Comparison of ENCODE assay signal across 9 mouse cellular contexts in genomic region chr7:141070058-141070862, GRCm38 (mm10). TPM values are rescaled to one million over a fixed set of nuclear protein-coding genes. Genes with fewer than 3 reads are reported as not detected.
A peak's percentile ranks its signal among the peaks of the same experiment; 100 is the strongest.
DNase-seq lines count a peak whose midpoint lies in the region; ATAC-seq and TF ChIP-seq lines count a peak whose summit lies in the region.
"Had no signal": no experiment of that assay in that cellular context is flagged by ENCODE, and none has a peak within 500 bp of the region (broad histone marks: within the 10 kb centered on the region; RNA-seq: fewer than 3 reads in every experiment).

No protein-coding gene starts in this region.

- WGBS in heart, embryonic 15.5 days: under 1% methylated on average over 51 of the region's 51 CpGs
- WGBS in liver, embryonic 15.5 days (ENCODE audit: insufficient replicate concordance): under 1% methylated on average over 51 of the region's 51 CpGs
- WGBS in neural tube, embryonic 11.5 days: under 1% methylated on average over 51 of the region's 51 CpGs
- 5% methylated on average over 51 of the region's 51 CpGs for WGBS in thymus, adult 2 months

- H3K4me2 ChIP-seq in heart, embryonic 15.5 days: peak overlapping the region; percentile 77
- H3K4me2 ChIP-seq in liver, embryonic 15.5 days: peak overlapping the region; percentile 64
- H3K4me2 ChIP-seq in neural tube, embryonic 11.5 days (ENCODE audit: low read depth): peak overlapping the region; percentile 63

- no peaks in the 10 kb centered on the region for H3K36me3 ChIP-seq in G1E (replicated peaks)
- no peaks in the 10 kb centered on the region for H3K36me3 ChIP-seq in heart, embryonic 15.5 days
- no peaks in the 10 kb centered on the region for H3K36me3 ChIP-seq in liver, embryonic 15.5 days (replicated peaks)
- peaks cover 7% of the 10 kb centered on the region; the same call in 1 of the 2 replicates for H3K36me3 ChIP-seq in neural tube, embryonic 11.5 days (ENCODE audit: control insufficient read depth, insufficient read depth, low read length)
- no peaks in the 10 kb centered on the region for H3K36me3 ChIP-seq in thymus, adult 2 months (ENCODE audit: control insufficient read depth, insufficient read depth, low read length)

- H3K4me1 ChIP-seq in G1E (ENCODE audit: insufficient read depth, low read depth, low read length): peaks cover 2% of the 10 kb centered on the region; the same call in 1 of the 2 replicates
- H3K4me1 ChIP-seq in heart, embryonic 15.5 days (replicated peaks): peaks cover 15% of the 10 kb centered on the region
- H3K4me1 ChIP-seq in liver, embryonic 15.5 days (replicated peaks): peaks cover 17% of the 10 kb centered on the region
- no peaks in the 10 kb centered on the region for H3K4me1 ChIP-seq in neural tube, embryonic 11.5 days (ENCODE audit: control insufficient read depth, insufficient read depth, low read length)
- H3K4me1 ChIP-seq in thymus, adult 2 months (replicated peaks; ENCODE audit: control insufficient read depth, insufficient read depth, low read length): peaks cover 29% of the 10 kb centered on the region

- no peak for TF ChIP-seq POLR2A in thymus, adult 2 months (IDR thresholded peaks at IDR 0.05; ENCODE audit: control insufficient read depth, extremely low read depth, insufficient read depth, low read length, poor library complexity)

- peaks cover 35% of the 10 kb centered on the region for H3K27me3 ChIP-seq in G1E (ENCODE audit: insufficient read depth, low read length)
- H3K27me3 ChIP-seq in heart, embryonic 15.5 days: peaks cover 67% of the 10 kb centered on the region
- H3K27me3 ChIP-seq in liver, embryonic 15.5 days: peaks cover 74% of the 10 kb centered on the region
- peaks cover 17% of the 10 kb centered on the region for H3K27me3 ChIP-seq in neural tube, embryonic 11.5 days (ENCODE audit: control insufficient read depth, insufficient read depth, low read length)
- H3K27me3 ChIP-seq in thymus, adult 2 months (ENCODE audit: control insufficient read depth, insufficient read depth, low read length): peaks cover 7% of the 10 kb centered on the region

- no peak for ATAC-seq in G1E (ENCODE audit: extremely low read depth, insufficient number of reproducible peaks, low FRiP score, poor library complexity, severe bottlenecking)
- ATAC-seq in erythroblast, adult 5-6 weeks (replicated peaks; ENCODE audit: low FRiP score, poor library complexity, severe bottlenecking): peak; percentile 50
- peak; percentile 5; the same call in 1 of the 2 replicates for ATAC-seq in heart, embryonic 15.5 days (replicated peaks; ENCODE audit: insufficient number of reproducible peaks, insufficient read depth, low FRiP score, low read depth)
- ATAC-seq in liver, embryonic 15.5 days (ENCODE audit: insufficient read depth): no peak
- ATAC-seq in neural tube, embryonic 11.5 days (ENCODE audit: insufficient read depth, low FRiP score, low TSS enrichment): peak; percentile 22

- H3K27ac ChIP-seq in heart, embryonic 15.5 days: no peak overlapping the region
- H3K27ac ChIP-seq in liver, embryonic 15.5 days (replicated peaks): no peak overlapping the region
- H3K27ac ChIP-seq in neural tube, embryonic 11.5 days (ENCODE audit: low read depth, low read length): 0 out of 2 replicates have a peak overlapping the region, but pooled peaks have one; percentile 6
- H3K27ac ChIP-seq in thymus, adult 2 months (ENCODE audit: control insufficient read depth, insufficient read depth, low read length): no peak overlapping the region

- no peak overlapping the region for H3K4me3 ChIP-seq in G1E (ENCODE audit: low read depth, low read length)
- H3K4me3 ChIP-seq in heart, embryonic 15.5 days: peak overlapping the region; percentile 44
- H3K4me3 ChIP-seq in liver, embryonic 15.5 days (replicated peaks): peak overlapping the region; percentile 40
- H3K4me3 ChIP-seq in neural tube, embryonic 11.5 days (ENCODE audit: low read depth, low read length): peak overlapping the region; percentile 23
- H3K4me3 ChIP-seq in thymus, adult 2 months (ENCODE audit: control insufficient read depth, insufficient read depth, low read length): peak overlapping the region; percentile 35

- peak; percentile 30 for DNase-seq in G1E (ENCODE audit: low spot score)
- peak; percentile 66 for DNase-seq in brain, embryonic 18.5 days (ENCODE audit: low read depth, low spot score)
- DNase-seq in kidney, postnatal 14 days: peak; percentile 81
- peak; percentile 85 for DNase-seq in neural tube, embryonic 11.5 days (ENCODE audit: low spot score)
- peak; percentile 76 for DNase-seq in thymus, adult 2 months

- peak overlapping the region; percentile 35; the same call in 1 of the 2 replicates for H3K9ac ChIP-seq in heart, embryonic 15.5 days
- no peak overlapping the region for H3K9ac ChIP-seq in liver, embryonic 15.5 days
- H3K9ac ChIP-seq in neural tube, embryonic 11.5 days (ENCODE audit: low read length): peak overlapping the region; percentile 54

- peak; percentile 31; the same call in 1 of the 2 replicates for TF ChIP-seq CTCF in G1E (IDR thresholded peaks at IDR 0.05; ENCODE audit: low read depth, low read length)
- peak; percentile 61; the same call in 1 of the 2 replicates for TF ChIP-seq CTCF in thymus, adult 2 months (IDR thresholded peaks at IDR 0.05; ENCODE audit: borderline replicate concordance, control insufficient read depth, extremely low read depth, insufficient read depth, low read length, poor library complexity)

- H3K9me3 ChIP-seq in G1E (replicated peaks): no peaks in the 10 kb centered on the region
- H3K9me3 ChIP-seq in heart, embryonic 15.5 days (replicated peaks): no peaks in the 10 kb centered on the region
- H3K9me3 ChIP-seq in liver, embryonic 15.5 days (replicated peaks): no peaks in the 10 kb centered on the region
- no peaks in the 10 kb centered on the region for H3K9me3 ChIP-seq in neural tube, embryonic 11.5 days (ENCODE audit: control insufficient read depth, low read length)

RNA-seq across cellular contexts. Expression of gene Pkp3, which starts 7.8 kb away (rescaled TPM):
- total RNA-seq in G1E (2014; fragmentation: Nextera tagmentation) (not detected in 2 replicates), G1E (2017) (not detected in 2 replicates)
- not detected in 2 replicates for polyA plus RNA-seq in G1E (2012)
- total RNA-seq in erythroblast, adult 5-6 weeks (2015; ENCODE audit: low replicate concordance): not detected in 2 replicates
- total RNA-seq in erythroblast, adult 5-6 weeks (2017; ENCODE audit: low replicate concordance): not detected in 2 replicates
- 0.97 and 5.9 TPM in 2 replicates for polyA plus RNA-seq in heart, embryonic 15.5 days (2015; fragmentation: Nextera tagmentation; extraction: Ambion mirVana)
- 0.54 and 0.84 TPM in 2 replicates for polyA plus RNA-seq in liver, embryonic 15.5 days (2015; fragmentation: Nextera tagmentation; extraction: Ambion mirVana)
- polyA plus RNA-seq in neural tube, embryonic 11.5 days (2014; fragmentation: Nextera tagmentation; extraction: Ambion mirVana): 2.3 and 2.7 TPM in 2 replicates
- polyA plus RNA-seq in thymus, adult 2 months (2012; rRNA removed): 46.8 and 49.9 TPM in 2 replicates

RNA-seq across cellular contexts. Expression of gene B4galnt4, which starts 9.4 kb away (rescaled TPM):
- total RNA-seq in G1E (2014; fragmentation: Nextera tagmentation): not detected in 2 replicates
- total RNA-seq in G1E (2017): 0.06 TPM in 1 of 2 replicates, not detected in the other
- polyA plus RNA-seq in G1E (2012): not detected in 2 replicates
- total RNA-seq in erythroblast, adult 5-6 weeks (2015; ENCODE audit: low replicate concordance): 0.84 TPM in 1 of 2 replicates, not detected in the other
- total RNA-seq in erythroblast, adult 5-6 weeks (2017; ENCODE audit: low replicate concordance): not detected in 2 replicates
- polyA plus RNA-seq in heart, embryonic 15.5 days (2015; fragmentation: Nextera tagmentation; extraction: Ambion mirVana): 1.0 and 2.0 TPM in 2 replicates
- 0.45 and 0.46 TPM in 2 replicates for polyA plus RNA-seq in liver, embryonic 15.5 days (2015; fragmentation: Nextera tagmentation; extraction: Ambion mirVana)
- polyA plus RNA-seq in neural tube, embryonic 11.5 days (2014; fragmentation: Nextera tagmentation; extraction: Ambion mirVana): 14.5 and 17.1 TPM in 2 replicates
- polyA plus RNA-seq in thymus, adult 2 months (2012; rRNA removed): 1.4 and 1.6 TPM in 2 replicates
- total RNA-seq: neutrophil, adult 5-6 weeks had no signal

RNA-seq across cellular contexts. Expression of gene Sigirr, which starts 30.1 kb away (rescaled TPM):
- total RNA-seq in G1E (2014; fragmentation: Nextera tagmentation) (2.9 and 6.7 TPM in 2 replicates), G1E (2017) (6.1 and 8.6 TPM in 2 replicates)
- polyA plus RNA-seq in G1E (2012): 6.2 and 6.9 TPM in 2 replicates
- total RNA-seq in erythroblast, adult 5-6 weeks (2015; ENCODE audit: low replicate concordance): 4.2 TPM in 1 of 2 replicates, not detected in the other
- 2.8 and 4.4 TPM in 2 replicates for total RNA-seq in erythroblast, adult 5-6 weeks (2017; ENCODE audit: low replicate concordance)
- polyA plus RNA-seq in heart, embryonic 15.5 days (2015; fragmentation: Nextera tagmentation; extraction: Ambion mirVana): 3.6 and 5.6 TPM in 2 replicates
- 22.1 and 28.1 TPM in 2 replicates for polyA plus RNA-seq in liver, embryonic 15.5 days (2015; fragmentation: Nextera tagmentation; extraction: Ambion mirVana)
- 2.4 and 3.1 TPM in 2 replicates for polyA plus RNA-seq in neural tube, embryonic 11.5 days (2014; fragmentation: Nextera tagmentation; extraction: Ambion mirVana)
- polyA plus RNA-seq in thymus, adult 2 months (2012; rRNA removed): 62.4 and 67.3 TPM in 2 replicates

RNA-seq across cellular contexts. Expression of gene Gm17387, which starts 41.3 kb away (rescaled TPM):
- total RNA-seq in G1E (2014; fragmentation: Nextera tagmentation) (not detected in 2 replicates), G1E (2017) (not detected in 2 replicates)
- not detected in 2 replicates for polyA plus RNA-seq in G1E (2012)
- not detected in 2 replicates for total RNA-seq in erythroblast, adult 5-6 weeks (2015; ENCODE audit: low replicate concordance)
- not detected in 2 replicates for total RNA-seq in erythroblast, adult 5-6 weeks (2017; ENCODE audit: low replicate concordance)
- not detected in 2 replicates for polyA plus RNA-seq in heart, embryonic 15.5 days (2015; fragmentation: Nextera tagmentation; extraction: Ambion mirVana)
- not detected in 2 replicates for polyA plus RNA-seq in liver, embryonic 15.5 days (2015; fragmentation: Nextera tagmentation; extraction: Ambion mirVana)
- polyA plus RNA-seq in neural tube, embryonic 11.5 days (2014; fragmentation: Nextera tagmentation; extraction: Ambion mirVana): not detected in 2 replicates
- not detected in 2 replicates for polyA plus RNA-seq in thymus, adult 2 months (2012; rRNA removed)
- total RNA-seq: neutrophil, adult 5-6 weeks had no signal

RNA-seq across cellular contexts. Expression of gene Ano9, which starts 47.3 kb away (rescaled TPM):
- total RNA-seq in G1E (2014; fragmentation: Nextera tagmentation): 0.23 TPM in 1 of 2 replicates, not detected in the other
- 0.06 and 1.7 TPM in 2 replicates for total RNA-seq in G1E (2017)
- not detected in 2 replicates for polyA plus RNA-seq in G1E (2012)
- not detected in 2 replicates for total RNA-seq in erythroblast, adult 5-6 weeks (2015; ENCODE audit: low replicate concordance)
- total RNA-seq in erythroblast, adult 5-6 weeks (2017; ENCODE audit: low replicate concordance): not detected in 2 replicates
- 0.16 and 0.82 TPM in 2 replicates for polyA plus RNA-seq in heart, embryonic 15.5 days (2015; fragmentation: Nextera tagmentation; extraction: Ambion mirVana)
- 0.99 and 1.5 TPM in 2 replicates for polyA plus RNA-seq in liver, embryonic 15.5 days (2015; fragmentation: Nextera tagmentation; extraction: Ambion mirVana)
- polyA plus RNA-seq in neural tube, embryonic 11.5 days (2014; fragmentation: Nextera tagmentation; extraction: Ambion mirVana): 0.09 TPM in 1 of 2 replicates, not detected in the other
- 1.5 and 2.9 TPM in 2 replicates for polyA plus RNA-seq in thymus, adult 2 months (2012; rRNA removed)
- total RNA-seq: neutrophil, adult 5-6 weeks had no signal

Comparison
In these comparisons a context has a peak if more than half of its experiments do, and no peak if none do; other contexts are left out.
1. ATAC-seq: peak in erythroblast, adult 5-6 weeks (single experiment), heart, embryonic 15.5 days (single experiment) and neural tube, embryonic 11.5 days (single experiment); none in G1E (single experiment) and liver, embryonic 15.5 days (single experiment).
2. DNase-seq: peak in every context shown above with its lines; median percentile 85 in neural tube, embryonic 11.5 days; 81 in kidney, postnatal 14 days; 76 in thymus, adult 2 months; 66 in brain, embryonic 18.5 days; 30 in G1E.
3. Peak in every context shown above with its lines, with median percentiles within 50 percentile points of each other: H3K4me2 ChIP-seq.